Mouse (Mus musculus) E14TG2a.4 (cell line): ENCODE data around the gene Pbx3.

ENCODE experiments used
- CTCF ChIP-seq: conservative IDR thresholded peaks from 2 replicates; pipeline ENCODE4 v1.5.1; 2014; ENCODE audit warnings: low read length
- NANOG ChIP-seq: IDR thresholded peaks from 2 replicates; pipeline ENCODE4 v1.6.1; 2014; ENCODE audit warnings: borderline replicate concordance, low read length, mixed read lengths
- POU5F1 ChIP-seq: IDR thresholded peaks from 2 replicates; pipeline ENCODE4 v1.6.1; 2014; ENCODE audit warnings: low read length, borderline replicate concordance

- TF ChIP-seq CTCF, result no peak
- TF ChIP-seq POU5F1, result no peak
- no peak for TF ChIP-seq NANOG
These were observed 88.7 kb downstream of the Pbx3 start for GRCm38 (mm10) chr2:34284239-34284638.
